Mouse (Mus musculus): ENCODE measurements at regions not wholly inside any gene's neighbourhood (a gene's known extent, or its start where the extent isn't known, plus 50 kb on each side); places are given as distances from the start of the nearest gene placed in this dataset.

DNA sequence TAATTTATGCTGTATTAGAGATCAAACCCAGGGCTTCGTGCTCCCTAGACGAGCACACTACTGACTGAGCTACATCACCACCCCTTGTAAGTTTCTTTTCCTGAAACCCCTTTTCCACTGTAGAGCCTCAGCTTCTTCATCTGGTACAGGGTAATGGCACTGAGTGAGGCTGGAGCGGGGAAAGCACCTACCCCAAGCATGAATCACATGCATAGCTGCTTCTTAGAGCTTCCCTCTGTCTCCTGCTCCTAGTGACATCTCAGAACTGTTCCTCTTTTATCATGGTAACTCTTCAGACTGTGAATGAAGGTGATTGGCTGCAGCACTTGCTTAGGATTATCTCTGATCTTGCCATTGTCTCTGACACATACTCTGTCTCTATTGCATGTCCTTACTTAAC, 182.8 kb downstream of the Icos start:
- H3K27me3 ChIP-seq (replicated peaks; ENCODE audit: insufficient read depth, low read length), result no peaks in the 10 kb centered on the region
- DNase-seq (ENCODE audit: low spot score), result no peak
- H3K36me3 ChIP-seq (ENCODE audit: insufficient read depth, low read length), result no peaks in the 10 kb centered on the region
- H3K4me3 ChIP-seq (ENCODE audit: low read depth, low read length), result no peak overlapping the region
- no peaks in the 10 kb centered on the region for H3K4me1 ChIP-seq (ENCODE audit: insufficient read depth, low read depth, low read length)
- WGBS, result 88% methylated on average over 3 of the region's 3 CpGs
- no peak for ATAC-seq
- H3K9me3 ChIP-seq (ENCODE audit: low read length), result no peaks in the 10 kb centered on the region
- H3K4me2 ChIP-seq (replicated peaks; ENCODE audit: low read depth, low read length), result no peak overlapping the region
- H3K9ac ChIP-seq (replicated peaks; ENCODE audit: low read depth), result no peak overlapping the region
- TF ChIP-seq CTCF (IDR thresholded peaks at IDR 0.05), result no peak
- TF ChIP-seq EP300 (IDR thresholded peaks at IDR 0.05), result no peak
- no peak overlapping the region for H3K27ac ChIP-seq (ENCODE audit: low read length)

DNA sequence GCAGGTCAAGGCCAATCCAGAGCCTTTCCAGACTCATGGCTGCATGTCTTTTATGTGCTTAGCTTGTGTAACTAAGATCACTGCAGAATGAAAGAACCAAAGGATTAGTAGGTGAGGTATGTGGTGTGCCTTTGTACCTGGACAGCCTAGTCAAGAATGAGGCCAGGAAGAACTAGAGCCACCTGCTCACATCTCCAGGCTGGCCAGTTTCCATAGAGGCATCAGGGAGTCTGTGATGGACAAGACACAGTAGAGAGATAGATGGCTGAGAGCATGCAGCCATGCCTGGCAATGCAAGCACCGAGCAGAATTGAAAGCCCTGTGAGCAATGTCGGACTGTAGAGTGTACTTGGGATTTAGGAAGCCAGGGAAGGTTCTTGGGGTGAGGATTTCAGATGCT, 186.5 kb downstream of the Icos start:
- WGBS, result 93% methylated on average over 2 of the region's 2 CpGs

DNA sequence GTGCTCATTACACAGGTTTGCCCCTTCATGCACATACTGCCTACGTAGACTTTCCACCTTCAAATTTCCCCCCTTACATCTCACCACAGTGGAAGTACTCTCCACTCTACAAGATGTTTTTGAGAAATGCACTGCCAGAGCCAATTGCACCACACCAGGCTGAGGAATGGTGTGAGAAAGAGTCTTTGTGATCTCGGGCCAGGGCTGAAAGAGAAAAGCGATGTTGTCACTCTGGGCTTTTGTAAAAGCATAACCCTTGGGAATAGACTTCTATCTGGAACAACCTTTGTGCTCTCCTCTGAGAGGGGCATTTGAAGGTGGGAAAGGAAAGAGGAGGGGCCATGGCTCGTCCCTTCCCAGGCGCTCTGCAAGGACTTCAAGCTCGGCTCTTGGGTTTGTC, 194.2 kb downstream of the Icos start:
- 59% methylated on average over 6 of the region's 6 CpGs for WGBS
- no peaks in the 10 kb centered on the region for H3K27me3 ChIP-seq (replicated peaks; ENCODE audit: insufficient read depth, low read length)
- DNase-seq (ENCODE audit: low spot score), result peak; percentile 63

More for the DNA sequence above, 186.5 kb downstream of the Icos start:
- Histone ChIP-seq H3K27me3 (replicated peaks; ENCODE audit: insufficient read depth, low read length) (no peaks in the 10 kb centered on the region), H3K4me1 (ENCODE audit: insufficient read depth, low read depth, low read length) (no peaks in the 10 kb centered on the region), H3K36me3 (ENCODE audit: insufficient read depth, low read length) (no peaks in the 10 kb centered on the region), H3K4me3 (ENCODE audit: low read depth, low read length) (no peak overlapping the region), H3K27ac (ENCODE audit: low read length) (no peak overlapping the region), H3K9me3 (ENCODE audit: low read length) (no peaks in the 10 kb centered on the region), H3K9ac (replicated peaks; ENCODE audit: low read depth) (no peak overlapping the region), H3K4me2 (replicated peaks; ENCODE audit: low read depth, low read length) (no peak overlapping the region)
- ATAC-seq (no peak), DNase-seq (ENCODE audit: low spot score) (no peak)
- no peak for TF ChIP-seq EP300 (IDR thresholded peaks at IDR 0.05)
- no peak for TF ChIP-seq CTCF (IDR thresholded peaks at IDR 0.05)

DNA sequence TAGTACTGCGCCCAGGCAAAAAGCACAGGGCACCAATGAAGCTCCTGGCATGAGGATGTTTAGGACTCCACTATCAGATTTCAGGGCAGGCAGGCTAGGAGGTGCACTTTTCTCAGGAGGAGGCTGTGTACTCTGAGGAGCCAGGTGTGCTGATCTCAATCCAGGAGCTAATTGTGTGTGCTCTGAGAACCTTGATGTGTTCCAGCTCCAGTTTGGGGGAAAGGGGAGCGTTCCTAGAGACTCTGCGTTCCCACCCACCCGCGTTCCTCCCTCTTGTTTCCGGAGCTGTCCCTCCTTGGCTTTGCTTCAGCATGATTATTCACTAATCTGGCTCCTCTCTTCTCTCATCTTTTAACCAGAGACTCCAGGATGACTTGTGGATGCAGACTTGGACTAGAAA, 195.2 kb downstream of the Icos start:
- Histone ChIP-seq H3K27me3 (replicated peaks; ENCODE audit: insufficient read depth, low read length) (no peaks in the 10 kb centered on the region), H3K27ac (ENCODE audit: low read length) (no peak overlapping the region), H3K4me2 (replicated peaks; ENCODE audit: low read depth, low read length) (no peak overlapping the region), H3K9me3 (ENCODE audit: low read length) (no peaks in the 10 kb centered on the region), H3K4me3 (ENCODE audit: low read depth, low read length) (no peak overlapping the region), H3K36me3 (ENCODE audit: insufficient read depth, low read length) (no peaks in the 10 kb centered on the region), H3K9ac (replicated peaks; ENCODE audit: low read depth) (no peak overlapping the region), H3K4me1 (ENCODE audit: insufficient read depth, low read depth, low read length) (no peaks in the 10 kb centered on the region)
- TF ChIP-seq CTCF (IDR thresholded peaks at IDR 0.05), result no peak
- TF ChIP-seq EP300 (IDR thresholded peaks at IDR 0.05), result no peak
- DNase-seq (ENCODE audit: low spot score) (no peak), ATAC-seq (no peak)
- 52% methylated on average over 6 of the region's 6 CpGs for WGBS

More for the DNA sequence above, 194.2 kb downstream of the Icos start:
- no peak overlapping the region for H3K27ac ChIP-seq (ENCODE audit: low read length)
- H3K9ac ChIP-seq (replicated peaks; ENCODE audit: low read depth), result no peak overlapping the region
- no peak overlapping the region for H3K4me2 ChIP-seq (replicated peaks; ENCODE audit: low read depth, low read length)
- no peak for TF ChIP-seq EP300 (IDR thresholded peaks at IDR 0.05)
- TF ChIP-seq CTCF (IDR thresholded peaks at IDR 0.05), result no peak
- no peaks in the 10 kb centered on the region for H3K36me3 ChIP-seq (ENCODE audit: insufficient read depth, low read length)
- H3K4me3 ChIP-seq (ENCODE audit: low read depth, low read length), result no peak overlapping the region
- no peaks in the 10 kb centered on the region for H3K9me3 ChIP-seq (ENCODE audit: low read length)
- H3K4me1 ChIP-seq (ENCODE audit: insufficient read depth, low read depth, low read length), result no peaks in the 10 kb centered on the region
- peak; percentile 26; the same call in 1 of the 2 replicates for ATAC-seq

DNA sequence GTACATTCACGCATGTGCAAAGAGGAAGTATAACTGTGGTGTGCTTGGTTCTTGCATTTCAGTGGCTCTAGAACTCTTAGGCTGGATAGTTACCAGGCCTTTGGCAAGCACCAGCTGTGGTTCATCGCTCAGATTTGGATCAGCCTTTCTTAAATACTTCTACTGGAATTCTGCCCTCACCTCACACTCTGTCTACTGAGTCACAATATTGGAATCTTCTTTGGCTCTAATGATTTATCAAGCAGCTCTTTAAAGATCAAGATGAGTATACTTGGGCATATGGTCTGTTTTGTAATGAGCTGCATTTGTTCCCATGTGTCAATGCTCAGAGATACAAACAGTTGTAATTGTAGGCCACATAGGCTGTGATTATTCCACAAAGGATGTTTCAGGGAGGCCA, 197.5 kb downstream of the Icos start:
- TF ChIP-seq EP300 (IDR thresholded peaks at IDR 0.05), result no peak
- no peak for TF ChIP-seq CTCF (IDR thresholded peaks at IDR 0.05)
- ATAC-seq (no peak), DNase-seq (ENCODE audit: low spot score) (no peak)
- Histone ChIP-seq H3K9ac (replicated peaks; ENCODE audit: low read depth) (no peak overlapping the region), H3K27ac (ENCODE audit: low read length) (no peak overlapping the region), H3K36me3 (ENCODE audit: insufficient read depth, low read length) (no peaks in the 10 kb centered on the region), H3K4me3 (ENCODE audit: low read depth, low read length) (no peak overlapping the region), H3K4me2 (replicated peaks; ENCODE audit: low read depth, low read length) (no peak overlapping the region), H3K9me3 (ENCODE audit: low read length) (no peaks in the 10 kb centered on the region), H3K27me3 (replicated peaks; ENCODE audit: insufficient read depth, low read length) (no peaks in the 10 kb centered on the region), H3K4me1 (ENCODE audit: insufficient read depth, low read depth, low read length) (no peaks in the 10 kb centered on the region)
- WGBS, result 80% methylated on average over 2 of the region's 2 CpGs

DNA sequence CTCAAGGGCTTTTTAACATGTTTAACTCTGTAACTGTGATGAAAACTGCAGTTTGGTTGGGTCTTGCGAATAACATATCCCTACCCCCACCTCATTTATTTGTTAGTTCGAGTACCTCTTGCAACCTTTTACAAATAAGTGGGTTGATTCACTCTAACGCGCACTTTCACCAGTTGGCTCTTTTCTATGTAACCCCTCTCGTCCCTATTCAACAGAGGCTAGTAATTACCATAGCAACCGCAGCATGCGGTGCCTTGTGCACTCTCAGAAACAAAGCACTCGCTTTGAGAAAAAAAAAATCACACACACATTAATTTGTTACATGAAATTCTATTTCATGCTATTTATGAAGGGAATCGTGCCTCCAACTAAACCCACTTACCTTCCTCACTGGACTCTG, 201.7 kb downstream of the Icos start:
- TF ChIP-seq CTCF (IDR thresholded peaks at IDR 0.05), result no peak
- TF ChIP-seq EP300 (IDR thresholded peaks at IDR 0.05), result no peak
- Histone ChIP-seq H3K36me3 (ENCODE audit: insufficient read depth, low read length) (no peaks in the 10 kb centered on the region), H3K4me2 (replicated peaks; ENCODE audit: low read depth, low read length) (no peak overlapping the region), H3K27me3 (replicated peaks; ENCODE audit: insufficient read depth, low read length) (no peaks in the 10 kb centered on the region), H3K4me1 (ENCODE audit: insufficient read depth, low read depth, low read length) (no peaks in the 10 kb centered on the region), H3K9ac (replicated peaks; ENCODE audit: low read depth) (no peak overlapping the region), H3K27ac (ENCODE audit: low read length) (no peak overlapping the region), H3K9me3 (ENCODE audit: low read length) (no peaks in the 10 kb centered on the region), H3K4me3 (ENCODE audit: low read depth, low read length) (no peak overlapping the region)
- DNase-seq (ENCODE audit: low spot score), result no peak
- 64% methylated on average over 9 of the region's 9 CpGs for WGBS
- no peak for ATAC-seq

Measured in lung, postnatal 0 days (tissue).